Mouse (Mus musculus) liver, postnatal 0 days (tissue): ENCODE measurements around the gene Trim67. TPM values are rescaled to one million over a fixed set of nuclear protein-coding genes. Genes with fewer than 3 reads are reported as not detected.

ENCODE experiments used
- ATAC-seq: fragments of 200-750 bp; cut with Nextera tagmentation; 2 replicates; pipeline ENCODE4 v1.8.0; 2017; ENCODE audit warnings: mild to moderate bottlenecking, moderate library complexity
- DNase-seq: peaks from one replicate; pipeline ENCODE4 v3.0.0-alpha.2; 2016
- H3K27ac ChIP-seq: fragments of 300-500 bp; sonication (generic); 2 replicates; pipeline ENCODE4 v1.5.1; 2014; ENCODE audit warnings: antibody characterized with exemption, moderate library complexity, mild to moderate bottlenecking, low read depth
- H3K27me3 ChIP-seq: fragments of 300-500 bp; sonication (generic); 2 replicates; pipeline ENCODE4 v1.6.1; 2014; ENCODE audit warnings: low read length, control low read depth, mixed read lengths; ENCODE audit not compliant: insufficient read depth
- H3K36me3 ChIP-seq: fragments of 300-500 bp; sonication (generic); replicated peaks from 2 replicates; pipeline ENCODE4 v1.6.1; 2014; ENCODE audit warnings: mild to moderate bottlenecking, control low read depth, low read length, moderate library complexity, mixed read lengths; ENCODE audit not compliant: insufficient read depth
- H3K4me1 ChIP-seq: fragments of 300-500 bp; sonication (generic); 2 replicates; pipeline ENCODE4 v1.6.1; 2014; ENCODE audit warnings: antibody characterized with exemption, mild to moderate bottlenecking, control low read depth; ENCODE audit not compliant: insufficient read depth
- H3K4me2 ChIP-seq: fragments of 300-500 bp; sonication (generic); 2 replicates; pipeline ENCODE4 v1.6.1; 2014; ENCODE audit warnings: low read depth, mild to moderate bottlenecking, low read length, moderate library complexity, mixed read lengths
- H3K4me3 ChIP-seq: fragments of 300-500 bp; sonication (generic); 2 replicates; pipeline ENCODE4 v1.5.1; 2014; ENCODE audit warnings: low read depth, low read length
- H3K9ac ChIP-seq: fragments of 300-500 bp; sonication (generic); replicated peaks from 2 replicates; pipeline ENCODE4 v1.6.1; 2014; ENCODE audit warnings: mild to moderate bottlenecking, moderate library complexity
- H3K9me3 ChIP-seq: fragments of 300-500 bp; sonication (generic); 2 replicates; pipeline ENCODE4 v1.6.1; 2016; ENCODE audit warnings: mild to moderate bottlenecking, control low read depth, low read length, mixed read lengths
- CTCF ChIP-seq: sonication (generic); IDR thresholded peaks from 2 replicates; pipeline ENCODE4 v1.5.1; 2016; ENCODE audit warnings: antibody characterized with exemption, low read depth
- EP300 ChIP-seq: IDR thresholded peaks from 2 replicates; pipeline ENCODE4 v1.6.1; 2016; ENCODE audit warnings: antibody characterized with exemption, low read depth, mild to moderate bottlenecking
- WGBS: fragments of 180-500 bp; shearing (Covaris S2); extraction: QIAGEN DNeasy Blood & Tissue Kit; methylation state at CpG from one replicate; pipeline ENCODE4 v1.1.7; 2014; ENCODE audit not compliant: insufficient replicate concordance; 5-methylcytosine and 5-hydroxymethylcytosine counted together
- polyA plus RNA-seq: library from polyadenylated mRNA; unstranded; fragments of >200 nt; fragmentation: Nextera tagmentation; extraction: Ambion mirVana; gene quantifications from 2 replicates; pipeline ENCODE4 v1.2.1, GENCODE M21; 2015

Trim67 gene
- polyA plus RNA-seq, 1 experiment from 2014 or later, result 0.05 TPM

DNA sequence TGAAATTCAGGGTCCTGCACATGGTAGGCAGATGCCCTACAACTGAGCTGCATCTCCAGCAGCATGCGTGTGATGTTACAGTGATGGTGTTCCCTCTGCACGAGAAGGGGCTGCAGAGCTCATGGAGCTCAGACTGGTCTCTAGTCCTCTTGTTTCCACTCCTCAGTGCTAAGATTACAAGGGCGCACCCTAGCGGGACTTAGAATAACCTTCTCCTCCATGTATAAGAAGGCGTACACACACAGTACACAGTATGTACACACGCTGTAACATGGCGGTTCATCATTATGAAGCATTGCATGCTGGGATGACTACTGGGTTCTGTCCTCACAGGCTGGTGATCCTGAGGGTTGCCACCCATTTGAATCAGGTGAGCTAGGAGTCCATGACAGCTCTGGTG lies 79.2 kb downstream of the Trim67 start:
- ATAC-seq (no peak), DNase-seq (no peak)
- H3K4me3 ChIP-seq, result no peak overlapping the region
- H3K36me3 ChIP-seq, result peaks cover 47% of the 10 kb centered on the region
- H3K9ac ChIP-seq, result no peak overlapping the region
- no peak overlapping the region for H3K4me2 ChIP-seq
- 92% methylated on average over 7 of the region's 7 CpGs for WGBS
- no peaks in the 10 kb centered on the region for H3K27me3 ChIP-seq
- no peak overlapping the region for H3K27ac ChIP-seq
- 0 out of 2 replicates have a peak, but pooled peaks cover 4% of the 10 kb centered on the region for H3K4me1 ChIP-seq
- TF ChIP-seq CTCF (no peak), EP300 (no peak)
- H3K9me3 ChIP-seq, result no peaks in the 10 kb centered on the region

GRCm38 (mm10) chr8:124872690-124873089 lies 79.8 kb downstream of the Trim67 start:
- no peak for ATAC-seq
- H3K9ac ChIP-seq, result no peak overlapping the region
- no peaks in the 10 kb centered on the region for H3K27me3 ChIP-seq
- H3K27ac ChIP-seq, result no peak overlapping the region
- TF ChIP-seq EP300 (no peak), CTCF (no peak)
- no peaks in the 10 kb centered on the region for H3K4me1 ChIP-seq
- DNase-seq, result no peak
- peaks cover 51% of the 10 kb centered on the region for H3K36me3 ChIP-seq
- H3K4me3 ChIP-seq, result no peak overlapping the region
- H3K9me3 ChIP-seq, result no peaks in the 10 kb centered on the region
- 47% methylated on average over 5 of the region's 5 CpGs for WGBS
- H3K4me2 ChIP-seq, result no peak overlapping the region

DNA sequence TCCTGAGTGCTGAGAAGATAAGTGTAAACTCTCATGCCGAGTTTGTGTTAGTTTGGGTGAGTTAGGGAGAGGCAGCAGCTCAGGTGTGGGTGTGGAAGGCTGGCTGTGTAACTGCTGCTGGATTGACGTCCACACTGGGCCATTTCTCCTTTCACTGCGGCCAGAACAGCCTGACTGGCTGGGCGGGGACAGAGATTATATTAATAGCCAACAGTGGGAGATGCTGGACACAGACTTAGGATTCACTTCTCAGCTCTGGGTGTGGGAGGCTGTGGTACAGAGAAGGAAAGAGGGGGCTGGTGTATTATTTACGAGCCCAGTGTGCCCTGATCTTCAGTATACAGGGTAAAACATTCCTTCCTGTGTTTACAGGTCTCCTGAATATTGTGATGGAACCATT lies 85.2 kb downstream of the Trim67 start:
- Histone ChIP-seq H3K27ac (no peak overlapping the region), H3K4me1 (peaks cover 4% of the 10 kb centered on the region), H3K9me3 (no peaks in the 10 kb centered on the region), H3K9ac (no peak overlapping the region), H3K36me3 (peaks cover 74% of the 10 kb centered on the region), H3K27me3 (no peaks in the 10 kb centered on the region), H3K4me2 (no peak overlapping the region), H3K4me3 (no peak overlapping the region)
- ATAC-seq (no peak), DNase-seq (no peak)
- WGBS, result 76% methylated on average over 5 of the region's 5 CpGs
- TF ChIP-seq EP300 (no peak), CTCF (no peak)

DNA sequence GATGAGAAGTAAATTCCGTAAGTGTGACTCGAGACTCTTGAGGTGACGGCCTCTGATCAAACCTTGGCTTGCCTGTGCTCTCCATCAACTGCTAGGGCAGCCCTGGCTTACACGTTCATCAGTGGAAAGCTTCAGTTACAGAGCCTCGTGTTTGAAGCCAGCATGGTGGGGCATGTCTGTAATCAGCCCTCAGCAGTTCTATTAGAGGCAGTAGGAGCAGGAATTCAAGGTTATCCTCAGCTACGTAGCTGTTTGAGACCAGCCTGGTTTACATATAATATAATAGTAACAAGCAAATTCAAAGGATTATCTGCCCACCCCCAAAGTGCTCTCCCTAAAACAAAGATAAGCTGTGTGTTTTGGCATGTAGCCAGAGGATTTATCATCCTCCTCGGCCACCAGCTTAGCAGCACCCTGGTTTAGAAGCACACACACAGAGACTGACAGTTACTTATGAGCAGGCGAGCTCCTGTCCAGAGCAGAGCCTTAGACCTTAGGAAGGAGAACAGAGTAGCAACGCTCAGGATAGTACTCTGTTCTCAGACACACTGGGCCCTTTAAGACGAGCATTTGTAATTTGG lies 86.1 kb downstream of the Trim67 start:
- Histone ChIP-seq H3K9me3 (no peaks in the 10 kb centered on the region), H3K27me3 (no peaks in the 10 kb centered on the region), H3K4me3 (no peak overlapping the region), H3K36me3 (peaks cover 75% of the 10 kb centered on the region), H3K4me1 (peaks cover 4% of the 10 kb centered on the region), H3K4me2 (no peak overlapping the region), H3K27ac (0 out of 2 replicates have a peak overlapping the region, but pooled peaks have one; percentile 11), H3K9ac (no peak overlapping the region)
- peak; percentile 82 for ATAC-seq
- 51% methylated on average over 10 of the region's 10 CpGs for WGBS
- DNase-seq, result no peak
- TF ChIP-seq EP300 (peak; percentile 56), CTCF (no peak)

Other genes starting within 250 kb of the Trim67 start
- 782 and 883 TPM in 2 replicates for gene Agt, start 223.4 kb upstream of the Trim67 start, polyA plus RNA-seq
- gene Capn9, start 217.0 kb upstream of the Trim67 start, polyA plus RNA-seq, result 0.26 TPM in 1 of 2 replicates, not detected in the other
- 4.1 and 4.2 TPM in 2 replicates for gene 2310022B05Rik, start 129.7 kb upstream of the Trim67 start, polyA plus RNA-seq
- 11.5 and 14.0 TPM in 2 replicates for gene Ttc13, start 71.1 kb upstream of the Trim67 start, polyA plus RNA-seq
- gene Arv1, start 71.0 kb upstream of the Trim67 start, polyA plus RNA-seq, result 4.5 and 5.2 TPM in 2 replicates
- 3.7 and 5.6 TPM in 2 replicates for gene Fam89a, start 41.3 kb upstream of the Trim67 start, polyA plus RNA-seq
- gene Gnpat, start 69.9 kb downstream of the Trim67 start, polyA plus RNA-seq, result 20.9 and 24.2 TPM in 2 replicates
- gene 2810004N23Rik, start 70.0 kb downstream of the Trim67 start, polyA plus RNA-seq, result 16.8 and 17.6 TPM in 2 replicates
- gene Exoc8, start 104.6 kb downstream of the Trim67 start, polyA plus RNA-seq, result 2.7 and 2.8 TPM in 2 replicates
- gene Sprtn, start 104.8 kb downstream of the Trim67 start, polyA plus RNA-seq, result 3.7 and 4.0 TPM in 2 replicates
- gene Egln1, start 156.2 kb downstream of the Trim67 start, polyA plus RNA-seq, result 3.2 and 3.3 TPM in 2 replicates
- gene Tsnax, start 219.9 kb downstream of the Trim67 start, polyA plus RNA-seq, result 28.2 and 29.5 TPM in 2 replicates